Mouse (Mus musculus) forebrain, embryonic 10.5 days (tissue): ENCODE measurements at regions not wholly inside any gene's neighbourhood (a gene's known extent, or its start where the extent isn't known, plus 50 kb on each side); places are given as distances from the start of the nearest gene placed in this dataset.
A peak's percentile ranks its signal among the peaks of the same experiment; 100 is the strongest.

Source experiments
- DNase-seq: peaks from one replicate; pipeline ENCODE4 v3.0.0-alpha.2; 2017; ENCODE audit warnings: low spot score; ENCODE audit errors: extremely low spot score
- H3K27ac ChIP-seq: fragments of 300-500 bp; sonication (generic); 2 replicates; pipeline ENCODE4 v1.5.1; 2016; ENCODE audit warnings: mild to moderate bottlenecking
- H3K27me3 ChIP-seq: fragments of 300-500 bp; sonication (generic); 2 replicates; pipeline ENCODE4 v1.6.1; 2016; ENCODE audit warnings: mild to moderate bottlenecking; ENCODE audit not compliant: poor library complexity, severe bottlenecking
- H3K36me3 ChIP-seq: fragments of 300-500 bp; sonication (generic); replicated peaks from 2 replicates; pipeline ENCODE4 v1.6.1; 2016; ENCODE audit warnings: mild to moderate bottlenecking, moderate library complexity
- H3K4me1 ChIP-seq: fragments of 300-500 bp; sonication (generic); 2 replicates; pipeline ENCODE4 v1.6.1; 2016
- H3K4me3 ChIP-seq: fragments of 300-500 bp; sonication (generic); 2 replicates; pipeline ENCODE4 v1.5.1; 2016; ENCODE audit warnings: mild to moderate bottlenecking, moderate library complexity
- H3K9me3 ChIP-seq: fragments of 300-500 bp; sonication (generic); 2 replicates; pipeline ENCODE4 v1.6.1; 2016; ENCODE audit warnings: mild to moderate bottlenecking, moderate library complexity
- WGBS: fragments of 180-500 bp; shearing (Covaris S2); methylation state at CpG from one replicate; pipeline ENCODE4 v1.1.7; 2016; 5-methylcytosine and 5-hydroxymethylcytosine counted together

- H3K9me3 ChIP-seq = no peaks in the 10 kb centered on the region
- WGBS = 94% methylated on average over 2 of the region's 2 CpGs
- H3K27me3 ChIP-seq = no peaks in the 10 kb centered on the region
- no peak overlapping the region for H3K27ac ChIP-seq
- no peak for DNase-seq
- no peaks in the 10 kb centered on the region for H3K36me3 ChIP-seq
- H3K4me1 ChIP-seq = no peaks in the 10 kb centered on the region
- H3K4me3 ChIP-seq = no peak overlapping the region
Measured at GRCm38 (mm10) chr8:113083976-113084375, 514.1 kb downstream of the Cntnap4 start.

GRCm38 (mm10) chr8:113087586-113087985 is 517.7 kb downstream of the Cntnap4 start:
- Histone ChIP-seq H3K36me3 (no peaks in the 10 kb centered on the region), H3K9me3 (no peaks in the 10 kb centered on the region), H3K27ac (no peak overlapping the region), H3K4me1 (no peaks in the 10 kb centered on the region), H3K4me3 (no peak overlapping the region), H3K27me3 (no peaks in the 10 kb centered on the region)
- 93% methylated on average over 1 of the region's 1 CpGs for WGBS
- no peak for DNase-seq

GRCm38 (mm10) chr8:113111665-113112064 is 523.7 kb upstream of the Mon1b start:
- no peaks in the 10 kb centered on the region for H3K9me3 ChIP-seq
- DNase-seq = no peak
- no peaks in the 10 kb centered on the region for H3K4me1 ChIP-seq
- no peaks in the 10 kb centered on the region for H3K27me3 ChIP-seq
- WGBS = 68% methylated on average over 6 of the region's 6 CpGs
- no peak overlapping the region for H3K27ac ChIP-seq
- no peaks in the 10 kb centered on the region for H3K36me3 ChIP-seq
- no peak overlapping the region for H3K4me3 ChIP-seq

GRCm38 (mm10) chr8:113114165-113114700 is 521.2 kb upstream of the Mon1b start:
- H3K27ac ChIP-seq = no peak overlapping the region
- no peaks in the 10 kb centered on the region for H3K9me3 ChIP-seq
- no peaks in the 10 kb centered on the region for H3K36me3 ChIP-seq
- no peaks in the 10 kb centered on the region for H3K27me3 ChIP-seq
- DNase-seq = no peak
- no peak overlapping the region for H3K4me3 ChIP-seq
- H3K4me1 ChIP-seq = no peaks in the 10 kb centered on the region
- 89% methylated on average over 3 of the region's 3 CpGs for WGBS

- H3K4me1 ChIP-seq = no peaks in the 10 kb centered on the region
- 87% methylated on average over 9 of the region's 9 CpGs for WGBS
- no peak for DNase-seq
Measured at GRCm38 (mm10) chr8:113117241-113117640, 518.1 kb upstream of the Mon1b start.

GRCm38 (mm10) chr8:113125586-113125985 is 509.8 kb upstream of the Mon1b start:
- Histone ChIP-seq H3K9me3 (no peaks in the 10 kb centered on the region), H3K27ac (no peak overlapping the region), H3K27me3 (no peaks in the 10 kb centered on the region), H3K36me3 (no peaks in the 10 kb centered on the region), H3K4me3 (no peak overlapping the region), H3K4me1 (no peaks in the 10 kb centered on the region)
- 87% methylated on average over 6 of the region's 6 CpGs for WGBS
- DNase-seq = no peak

More at GRCm38 (mm10) chr8:113117241-113117640, 518.1 kb upstream of the Mon1b start:
- no peaks in the 10 kb centered on the region for H3K36me3 ChIP-seq
- no peaks in the 10 kb centered on the region for H3K9me3 ChIP-seq
- H3K27me3 ChIP-seq = no peaks in the 10 kb centered on the region
- no peak overlapping the region for H3K4me3 ChIP-seq
- no peak overlapping the region for H3K27ac ChIP-seq

GRCm38 (mm10) chr8:113137361-113137760 is 498.0 kb upstream of the Mon1b start:
- Histone ChIP-seq H3K36me3 (no peaks in the 10 kb centered on the region), H3K4me1 (no peaks in the 10 kb centered on the region), H3K27ac (no peak overlapping the region), H3K4me3 (no peak overlapping the region), H3K9me3 (no peaks in the 10 kb centered on the region), H3K27me3 (no peaks in the 10 kb centered on the region)
- DNase-seq = no peak

- H3K27me3 ChIP-seq = no peaks in the 10 kb centered on the region
- no peaks in the 10 kb centered on the region for H3K9me3 ChIP-seq
- no peaks in the 10 kb centered on the region for H3K36me3 ChIP-seq
- H3K4me3 ChIP-seq = no peak overlapping the region
- 98% methylated on average over 1 of the region's 1 CpGs for WGBS
- H3K27ac ChIP-seq = no peak overlapping the region
- DNase-seq = no peak
- no peaks in the 10 kb centered on the region for H3K4me1 ChIP-seq
Measured at GRCm38 (mm10) chr8:113140021-113140420, 495.4 kb upstream of the Mon1b start.

- H3K9me3 ChIP-seq = no peaks in the 10 kb centered on the region
- DNase-seq = no peak
- no peaks in the 10 kb centered on the region for H3K4me1 ChIP-seq
- 90% methylated on average over 1 of the region's 1 CpGs for WGBS
- H3K27ac ChIP-seq = no peak overlapping the region
- no peaks in the 10 kb centered on the region for H3K27me3 ChIP-seq
- no peak overlapping the region for H3K4me3 ChIP-seq
- no peaks in the 10 kb centered on the region for H3K36me3 ChIP-seq
Measured at GRCm38 (mm10) chr8:113141131-113141530, 494.3 kb upstream of the Mon1b start.

- H3K9me3 ChIP-seq = no peaks in the 10 kb centered on the region
- DNase-seq = no peak
- no peak overlapping the region for H3K4me3 ChIP-seq
- peak overlapping the region; percentile 51; the same call in 1 of the 2 replicates for H3K27ac ChIP-seq
- WGBS = 69% methylated on average over 1 of the region's 1 CpGs
- H3K4me1 ChIP-seq = peaks cover 13% of the 10 kb centered on the region; the same call in 1 of the 2 replicates
- no peaks in the 10 kb centered on the region for H3K36me3 ChIP-seq
- no peaks in the 10 kb centered on the region for H3K27me3 ChIP-seq
Measured at GRCm38 (mm10) chr8:113176591-113176990, 458.8 kb upstream of the Mon1b start.

GRCm38 (mm10) chr8:113183186-113183585 is 452.2 kb upstream of the Mon1b start:
- H3K27ac ChIP-seq = no peak overlapping the region
- H3K4me1 ChIP-seq = no peaks in the 10 kb centered on the region
- DNase-seq = no peak
- H3K4me3 ChIP-seq = no peak overlapping the region
- H3K27me3 ChIP-seq = no peaks in the 10 kb centered on the region
- no peaks in the 10 kb centered on the region for H3K9me3 ChIP-seq
- WGBS = 24% methylated on average over 2 of the region's 2 CpGs
- no peaks in the 10 kb centered on the region for H3K36me3 ChIP-seq

- no peak for DNase-seq
- H3K4me3 ChIP-seq = no peak overlapping the region
- no peaks in the 10 kb centered on the region for H3K27me3 ChIP-seq
- H3K9me3 ChIP-seq = no peaks in the 10 kb centered on the region
- H3K36me3 ChIP-seq = no peaks in the 10 kb centered on the region
- no peaks in the 10 kb centered on the region for H3K4me1 ChIP-seq
- 87% methylated on average over 1 of the region's 1 CpGs for WGBS
- no peak overlapping the region for H3K27ac ChIP-seq
Measured at GRCm38 (mm10) chr8:113190537-113190936, 444.9 kb upstream of the Mon1b start.

GRCm38 (mm10) chr8:113191537-113191936 is 443.9 kb upstream of the Mon1b start:
- WGBS = 91% methylated on average over 3 of the region's 3 CpGs
- H3K4me1 ChIP-seq = no peaks in the 10 kb centered on the region
- H3K4me3 ChIP-seq = no peak overlapping the region
- no peaks in the 10 kb centered on the region for H3K27me3 ChIP-seq
- no peak overlapping the region for H3K27ac ChIP-seq
- DNase-seq = no peak
- no peaks in the 10 kb centered on the region for H3K36me3 ChIP-seq
- no peaks in the 10 kb centered on the region for H3K9me3 ChIP-seq
